Comparison of ENCODE assay signal across 10 mouse cellular contexts in genomic region chr13:52866005-52866792, GRCm38 (mm10).
DNase-seq lines count a peak whose midpoint lies in the region; ATAC-seq lines count a peak whose summit lies in the region.
"Had no signal": no experiment of that assay in that cellular context is flagged by ENCODE, and none has a peak within 500 bp of the region (broad histone marks: within the 10 kb centered on the region; RNA-seq: fewer than 3 reads in every experiment).

No protein-coding gene starts in this region.

- H3K36me3 ChIP-seq in kidney, embryonic 16.5 days (ENCODE audit: insufficient read depth, low read length) = 0 out of 2 replicates have a peak, but pooled peaks cover 2% of the 10 kb centered on the region
- H3K36me3 ChIP-seq in forebrain, embryonic 15.5 days = no peaks in the 10 kb centered on the region
- H3K36me3 ChIP-seq in limb, embryonic 10.5 days = peaks cover 3% of the 10 kb centered on the region; the same call in 1 of the 2 replicates
- no peaks in the 10 kb centered on the region for H3K36me3 ChIP-seq in intestine, embryonic 15.5 days

- H3K4me1 ChIP-seq in kidney, embryonic 16.5 days (ENCODE audit: insufficient read depth, low read length) = peaks cover 19% of the 10 kb centered on the region
- peaks cover 40% of the 10 kb centered on the region for H3K4me1 ChIP-seq in forebrain, embryonic 15.5 days
- peaks cover 42% of the 10 kb centered on the region for H3K4me1 ChIP-seq in limb, embryonic 10.5 days
- 0 out of 2 replicates have a peak, but pooled peaks cover 6% of the 10 kb centered on the region for H3K4me1 ChIP-seq in intestine, embryonic 15.5 days (replicated peaks)

- no peak for ATAC-seq in kidney, embryonic 16.5 days (ENCODE audit: low FRiP score, low TSS enrichment)
- ATAC-seq in forebrain, embryonic 15.5 days (replicated peaks) = peak; percentile 86
- no peak for ATAC-seq in intestine, embryonic 15.5 days

- no peaks in the 10 kb centered on the region for H3K27me3 ChIP-seq in kidney, embryonic 16.5 days (ENCODE audit: insufficient read depth, low read length)
- no peaks in the 10 kb centered on the region for H3K27me3 ChIP-seq in forebrain, embryonic 15.5 days
- H3K27me3 ChIP-seq in limb, embryonic 10.5 days (ENCODE audit: low read depth, poor library complexity, severe bottlenecking) = no peaks in the 10 kb centered on the region
- H3K27me3 ChIP-seq in intestine, embryonic 15.5 days (replicated peaks) = no peaks in the 10 kb centered on the region

- H3K4me3 ChIP-seq in kidney, embryonic 16.5 days (ENCODE audit: low read length) = no peak overlapping the region
- H3K4me3 ChIP-seq in forebrain, embryonic 15.5 days = no peak overlapping the region
- H3K4me3 ChIP-seq in limb, embryonic 10.5 days = no peak overlapping the region
- H3K4me3 ChIP-seq in intestine, embryonic 15.5 days (replicated peaks) = no peak overlapping the region

- WGBS in kidney, embryonic 16.5 days = 43% methylated on average over 15 of the region's 15 CpGs
- WGBS in forebrain, embryonic 15.5 days = 45% methylated on average over 15 of the region's 15 CpGs
- WGBS in limb, embryonic 10.5 days = 31% methylated on average over 15 of the region's 15 CpGs
- WGBS in intestine, embryonic 15.5 days = 41% methylated on average over 15 of the region's 15 CpGs

- no peak overlapping the region for H3K4me2 ChIP-seq in kidney, embryonic 16.5 days (replicated peaks; ENCODE audit: low read depth, low read length)
- H3K4me2 ChIP-seq in forebrain, embryonic 15.5 days (replicated peaks) = 0 out of 2 replicates have a peak overlapping the region, but pooled peaks have one; percentile 6
- no peak overlapping the region for H3K4me2 ChIP-seq in intestine, embryonic 15.5 days (replicated peaks)

- no peak for DNase-seq in kidney, postnatal 14 days
- peak; percentile 42 for DNase-seq in limb, embryonic 10.5 days (ENCODE audit: low spot score)
- peak; percentile 76 for DNase-seq in retina, postnatal 1 day
- no peak for DNase-seq in adrenal gland, postnatal 10 days
- DNase-seq in spleen, postnatal 14 days (ENCODE audit: low spot score in 2 of 2) = no peak
- DNase-seq: kidney, postnatal 36 days had no signal

- H3K9ac ChIP-seq in kidney, embryonic 16.5 days (replicated peaks; ENCODE audit: low read length) = 0 out of 2 replicates have a peak overlapping the region, but pooled peaks have one; percentile 35
- no peak overlapping the region for H3K9ac ChIP-seq in forebrain, embryonic 15.5 days (replicated peaks)
- no peak overlapping the region for H3K9ac ChIP-seq in intestine, embryonic 15.5 days

- H3K27ac ChIP-seq in kidney, embryonic 16.5 days (ENCODE audit: low read length) = no peak overlapping the region
- H3K27ac ChIP-seq in forebrain, embryonic 15.5 days (replicated peaks) = peak overlapping the region; percentile 84
- peak overlapping the region; percentile 54; the same call in 1 of the 2 replicates for H3K27ac ChIP-seq in limb, embryonic 10.5 days
- no peak overlapping the region for H3K27ac ChIP-seq in intestine, embryonic 15.5 days
- H3K27ac ChIP-seq: macrophage had no signal

- H3K9me3 ChIP-seq in kidney, embryonic 16.5 days (ENCODE audit: low read length) = no peaks in the 10 kb centered on the region
- H3K9me3 ChIP-seq in forebrain, embryonic 15.5 days = no peaks in the 10 kb centered on the region
- H3K9me3 ChIP-seq in limb, embryonic 10.5 days (replicated peaks) = no peaks in the 10 kb centered on the region
- H3K9me3 ChIP-seq in intestine, embryonic 15.5 days = no peaks in the 10 kb centered on the region

Comparison
In these comparisons a context has a peak if more than half of its experiments do, and no peak if none do; other contexts are left out.
1. H3K27ac ChIP-seq: peak in forebrain, embryonic 15.5 days (single experiment) and limb, embryonic 10.5 days (single experiment); none in kidney, embryonic 16.5 days (single experiment) and intestine, embryonic 15.5 days (single experiment).
2. DNase-seq: peak in limb, embryonic 10.5 days (single experiment) and retina, postnatal 1 day (single experiment); none in kidney, postnatal 14 days (single experiment), adrenal gland, postnatal 10 days (single experiment) and spleen, postnatal 14 days (0 of 2).